Mouse (Mus musculus) adrenal gland, postnatal 36 days (tissue): ENCODE results near the gene Slc26a1. TPM values are rescaled to one million over a fixed set of nuclear protein-coding genes. Genes with fewer than 3 reads are reported as not detected.
"Not testable (repeated sequence)": the region's sequence is repeated elsewhere in the genome, so short reads cannot be mapped to it uniquely, and the experiment has no call there.

Experiments
- DNase-seq, 2 experiments: peaks; one replicate each; pipeline ENCODE4 v3.0.0; 2021; ENCODE audit warnings: mixed read lengths in 1 of 2
- total RNA-seq, 2 experiments: library from RNA; stranded (reverse); gene quantifications; 2 replicates each; pipeline ENCODE4 v1.2.3; 2021

The Slc26a1 gene
- total RNA-seq, 2 experiments from 2014 or later, result 0.30 TPM; not detected in 1

DNA sequence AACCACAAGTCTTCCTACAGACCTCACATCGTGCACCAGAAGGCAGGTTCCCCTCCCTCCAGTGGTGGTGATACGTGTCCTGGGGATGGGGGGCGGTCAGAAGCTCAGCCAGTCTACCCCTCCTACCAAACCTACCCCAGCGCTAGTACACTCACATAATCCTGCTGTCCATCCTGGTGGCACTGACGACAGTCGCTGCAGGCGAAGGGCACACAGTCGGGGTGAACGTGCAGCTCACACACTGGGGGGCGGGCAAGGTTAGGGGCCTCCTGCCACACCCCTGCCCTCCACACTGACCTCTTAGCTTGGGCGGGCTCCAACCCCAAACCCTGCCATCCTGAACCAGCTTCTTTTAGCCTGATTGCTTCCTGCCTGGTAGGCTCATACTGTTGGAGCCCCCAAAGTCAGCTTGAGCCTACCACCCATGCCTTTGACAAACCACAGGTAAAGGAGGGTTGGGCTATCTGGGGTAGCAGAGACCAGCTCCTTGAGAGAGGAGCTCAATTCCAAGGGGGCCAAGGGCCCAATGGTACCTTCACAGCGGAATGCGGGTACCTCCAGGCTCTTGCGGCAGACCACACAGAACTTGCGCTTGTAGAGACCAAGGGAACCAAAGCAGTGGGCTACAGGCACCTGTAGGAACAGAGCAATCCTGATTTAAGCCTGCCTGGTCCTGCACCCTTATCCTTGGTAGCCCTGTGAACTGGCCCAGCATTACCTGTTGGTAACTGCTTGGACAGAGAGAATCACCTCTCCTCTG, 19.3 kb downstream of the Slc26a1 start:
- no peak for DNase-seq

DNA sequence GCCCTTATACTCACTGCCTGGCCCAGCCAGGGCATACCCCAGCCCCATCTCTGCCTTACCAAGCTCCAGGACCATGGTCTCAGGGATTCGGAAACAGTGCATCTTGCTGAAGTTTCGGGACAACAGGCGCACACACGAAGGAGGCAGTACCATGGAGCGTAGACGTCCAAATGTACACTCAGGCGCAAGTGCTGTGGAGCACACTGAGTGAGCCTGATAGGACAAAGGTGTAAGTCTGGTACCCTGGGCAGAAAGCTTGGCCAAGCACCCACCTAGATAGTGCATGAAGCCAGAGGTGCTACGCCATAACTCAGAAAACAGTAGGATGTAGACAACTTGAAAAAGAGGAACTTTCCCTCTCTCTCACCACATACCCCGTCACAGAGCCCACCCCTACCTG, 20.0 kb downstream of the Slc26a1 start:
- no peak for DNase-seq

DNA sequence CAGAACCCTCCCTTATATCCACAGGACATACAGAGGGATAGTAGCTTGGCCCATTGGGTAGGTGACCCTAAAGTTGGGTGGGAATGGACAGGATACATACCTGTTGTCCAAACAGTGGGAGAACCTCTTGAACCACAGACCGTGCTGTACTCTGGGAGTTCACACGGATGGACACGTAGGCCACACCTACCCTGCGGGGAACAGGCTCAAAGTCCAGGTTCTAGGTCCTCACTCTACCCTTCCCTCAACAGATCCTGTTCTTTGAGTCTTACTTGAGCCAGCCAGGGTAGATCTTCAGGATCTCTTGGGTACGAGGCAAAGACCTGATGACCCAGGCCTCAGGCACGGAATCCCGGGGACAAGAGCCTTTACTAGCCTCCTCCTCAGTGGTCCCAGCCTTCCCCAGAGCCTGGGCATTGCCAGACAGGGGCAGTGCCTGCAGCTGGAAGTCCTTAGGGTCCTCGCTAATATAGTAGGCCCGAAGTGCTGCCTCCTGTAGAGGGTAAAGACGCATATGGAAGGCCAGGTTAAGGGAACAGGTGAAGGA, 20.9 kb downstream of the Slc26a1 start:
- no peak for DNase-seq

DNA sequence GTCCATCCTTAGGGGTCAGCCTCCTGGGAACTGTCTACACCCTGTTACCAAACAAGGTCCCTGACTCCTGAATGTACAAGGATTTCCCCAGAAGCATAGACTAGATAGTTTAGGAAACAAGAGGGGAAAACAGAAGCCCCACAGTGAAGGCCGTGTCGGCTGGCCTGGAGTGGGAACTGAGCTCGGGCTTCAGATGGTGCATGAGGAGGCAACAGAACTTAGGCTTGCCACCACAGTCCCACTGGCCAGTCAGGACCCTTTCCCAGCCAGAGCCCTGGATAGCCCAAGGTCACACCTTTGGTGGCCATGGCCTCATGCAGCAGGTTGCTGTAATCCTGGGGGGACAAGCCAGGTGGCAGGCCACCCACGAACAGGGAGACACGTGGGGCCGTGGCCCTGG, 22.0 kb downstream of the Slc26a1 start:
- no peak for DNase-seq

DNA sequence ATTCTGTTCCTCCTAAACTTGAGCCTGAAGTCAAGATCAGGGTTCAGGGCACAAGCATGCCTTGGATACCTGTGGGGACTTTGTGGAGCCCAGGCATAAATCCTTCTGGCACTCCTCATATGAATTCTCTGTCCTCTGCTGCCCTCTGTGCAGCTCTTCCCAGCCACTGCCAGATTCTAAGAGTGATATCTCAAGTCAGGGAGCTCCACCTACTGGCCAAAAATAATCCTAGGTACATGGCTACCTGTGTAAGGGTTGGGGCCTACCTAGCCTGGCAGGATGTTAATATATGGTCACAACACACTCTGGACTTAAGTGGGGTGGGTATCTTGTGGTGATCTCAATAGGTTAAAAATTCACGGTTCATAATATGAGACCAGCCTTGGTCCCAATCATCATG, 23.5 kb downstream of the Slc26a1 start:
- DNase-seq, result peak; percentile 29 to 73

DNA sequence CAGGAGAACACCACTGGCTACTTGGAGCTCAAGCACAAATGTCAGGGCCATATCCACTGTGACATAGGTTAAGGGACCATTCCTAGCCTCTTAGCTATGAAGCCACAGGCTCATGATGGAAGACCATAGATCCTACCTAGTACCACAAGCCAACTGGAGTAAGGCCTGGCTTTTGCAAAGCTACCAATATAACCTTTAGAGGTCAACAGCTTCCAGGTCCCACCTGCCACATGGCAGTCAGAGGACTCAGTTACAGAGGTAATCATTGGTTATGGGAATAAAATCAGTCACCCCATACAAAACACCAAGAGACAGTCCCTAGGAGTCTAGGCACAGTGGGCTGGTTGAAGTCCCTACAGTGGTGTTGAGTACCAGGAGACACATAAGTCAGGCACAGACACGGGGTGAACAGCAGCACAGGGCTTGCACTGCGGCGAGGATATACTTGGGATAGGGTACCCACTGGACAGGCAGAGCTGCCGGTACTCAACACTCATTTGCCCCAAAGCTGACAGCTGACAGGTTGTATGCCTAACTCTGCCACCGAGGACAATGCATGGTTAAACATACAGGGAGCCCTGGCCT, 24.1 kb downstream of the Slc26a1 start:
- no peak for DNase-seq

DNA sequence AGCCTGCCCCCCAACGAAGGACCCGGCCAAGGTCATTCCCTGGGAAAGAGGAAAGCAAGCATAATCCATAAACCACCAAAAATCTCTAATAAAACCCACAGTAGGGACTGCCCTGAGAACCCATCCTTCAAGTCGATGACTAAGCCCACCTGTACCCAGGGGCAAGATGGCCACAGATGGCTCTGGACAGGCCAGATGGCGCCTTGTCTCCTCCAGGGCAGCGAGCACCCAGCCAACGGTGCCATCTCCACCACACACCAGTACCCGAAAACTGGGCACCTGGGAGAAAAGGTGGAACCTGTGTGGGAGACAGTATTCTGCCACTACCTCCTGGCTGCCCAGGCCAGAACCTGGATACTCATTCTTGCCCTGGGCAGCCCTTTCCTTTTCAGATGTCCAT, 25.0 kb downstream of the Slc26a1 start:
- DNase-seq, result no peak

DNA sequence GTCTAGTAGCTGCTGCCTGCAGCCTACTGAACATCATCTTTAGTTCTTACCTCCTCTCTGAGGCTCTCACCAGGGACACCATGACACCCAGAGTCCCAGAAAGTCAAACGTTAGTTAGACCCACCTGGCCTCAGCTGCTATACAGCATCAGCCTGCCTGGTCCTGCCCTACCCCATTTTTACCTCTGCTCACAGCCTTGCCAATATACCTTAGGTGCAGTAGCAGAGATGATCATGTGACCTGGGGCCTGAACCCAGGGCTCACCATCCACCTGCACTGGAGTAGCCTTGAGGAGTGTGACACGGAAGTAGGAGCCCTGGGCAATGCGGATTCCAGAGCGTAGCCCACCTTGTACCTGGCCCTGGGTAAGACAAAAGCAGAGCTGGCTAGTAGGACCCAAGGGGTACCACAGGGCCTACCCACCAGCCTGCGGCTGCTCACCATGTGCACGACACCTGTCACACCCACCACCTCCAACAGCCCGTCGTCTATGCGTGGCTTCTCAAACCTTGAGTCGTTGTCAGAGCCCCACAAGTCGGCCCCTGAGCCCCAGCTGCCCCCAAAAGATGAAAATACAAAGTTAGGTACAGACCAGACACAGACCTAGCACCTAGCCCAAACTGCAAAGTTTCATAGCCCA, 26.3 kb downstream of the Slc26a1 start:
- DNase-seq, result no peak

DNA sequence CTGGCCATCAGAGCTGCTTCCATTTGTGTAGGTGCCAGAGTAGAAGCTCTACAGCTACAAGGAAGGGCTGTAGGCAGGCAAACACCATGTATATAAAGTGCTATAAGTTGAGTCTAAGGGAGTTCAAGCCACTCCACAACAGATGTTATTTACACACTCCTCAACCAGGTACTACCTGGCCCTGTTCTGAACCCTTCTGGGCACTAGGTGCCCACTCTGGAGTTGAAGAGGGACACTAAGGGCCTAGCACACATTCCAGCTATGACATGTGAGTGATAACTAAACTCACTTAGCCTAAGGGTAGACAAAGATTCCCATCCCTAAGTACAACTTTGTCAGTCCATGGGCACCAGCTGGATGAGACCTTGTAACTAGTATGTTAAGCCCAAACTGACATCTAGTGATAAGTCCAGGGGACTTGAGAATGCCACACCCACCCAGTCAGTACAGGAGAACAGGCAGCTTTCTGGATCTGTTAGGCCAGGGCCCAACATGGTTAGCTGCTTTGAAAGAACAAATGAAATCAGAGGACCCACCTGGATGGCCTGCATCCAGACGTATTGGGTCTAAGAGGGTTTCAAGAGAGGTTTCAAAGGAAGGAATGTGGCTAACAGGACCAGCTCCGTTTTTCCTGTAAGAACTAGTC, 27.4 kb downstream of the Slc26a1 start:
- DNase-seq, result no peak

DNA sequence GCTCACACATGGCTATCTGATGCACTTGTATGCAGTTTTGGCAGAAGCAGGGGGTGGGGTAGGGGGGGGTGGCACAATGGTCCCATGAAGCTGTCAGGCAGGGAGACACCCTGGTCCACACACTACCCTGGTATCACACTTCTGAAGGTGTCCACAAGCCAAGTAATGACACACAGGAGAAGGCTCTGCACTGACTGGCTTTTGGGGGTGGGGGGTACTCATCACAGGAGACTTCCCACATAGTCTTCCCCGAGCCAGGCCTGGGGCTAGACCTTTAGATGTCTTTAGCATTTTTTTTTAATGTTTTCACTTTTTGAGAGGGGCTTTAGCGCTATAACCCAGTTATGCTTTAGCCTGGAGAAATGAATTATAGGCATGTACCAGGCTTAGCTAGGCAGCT, 28.1 kb downstream of the Slc26a1 start:
- DNase-seq, result no peak

DNA sequence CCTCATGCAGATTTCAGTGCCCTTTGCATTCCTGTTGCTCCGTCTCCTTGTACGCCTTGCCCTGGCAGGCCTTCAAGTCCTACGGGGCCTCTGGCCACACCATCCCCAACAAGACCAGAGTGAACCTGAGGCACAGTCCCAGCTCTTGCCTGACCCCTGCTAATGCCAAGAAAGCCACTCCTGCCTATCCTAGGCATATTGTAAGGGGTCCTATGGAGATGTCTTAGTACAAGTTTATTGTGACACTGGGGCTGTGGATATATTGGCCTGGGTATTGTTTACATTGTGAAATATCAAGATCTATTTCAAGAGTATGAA, 29.1 kb downstream of the Slc26a1 start:
- no peak for DNase-seq

DNA sequence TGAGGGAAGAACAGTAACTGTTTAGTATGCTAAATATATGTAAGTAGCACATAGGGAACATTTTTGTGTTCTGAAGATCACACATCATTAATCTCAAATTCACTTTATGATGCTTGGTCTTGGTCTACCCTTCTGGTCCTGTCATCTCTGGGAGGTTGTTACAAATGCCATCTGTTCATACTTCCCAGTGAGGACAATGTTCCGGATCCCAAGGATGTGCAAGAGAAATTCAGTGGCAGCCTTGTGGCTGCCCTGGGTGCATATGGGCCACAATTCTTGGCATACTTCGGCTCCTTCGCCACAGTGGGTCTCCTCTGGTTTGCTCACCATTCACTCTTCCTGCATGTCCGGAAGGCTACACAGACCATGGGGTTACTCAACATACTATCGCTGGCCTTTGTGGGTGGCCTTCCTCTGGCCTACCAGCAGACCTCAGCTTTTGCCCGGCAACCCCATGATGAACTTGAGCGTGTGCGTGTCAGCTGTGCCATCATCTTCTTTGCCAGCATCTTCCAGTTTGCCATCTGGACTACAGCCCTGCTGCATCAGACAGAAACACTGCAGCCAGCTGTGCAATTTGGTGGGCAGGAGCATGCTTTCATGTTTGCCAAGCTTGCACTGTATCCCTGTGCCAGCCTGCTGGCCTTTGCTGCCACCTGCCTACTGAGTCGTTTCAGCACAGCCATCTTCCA, 29.6 kb downstream of the Slc26a1 start:
- DNase-seq, result no peak

DNA sequence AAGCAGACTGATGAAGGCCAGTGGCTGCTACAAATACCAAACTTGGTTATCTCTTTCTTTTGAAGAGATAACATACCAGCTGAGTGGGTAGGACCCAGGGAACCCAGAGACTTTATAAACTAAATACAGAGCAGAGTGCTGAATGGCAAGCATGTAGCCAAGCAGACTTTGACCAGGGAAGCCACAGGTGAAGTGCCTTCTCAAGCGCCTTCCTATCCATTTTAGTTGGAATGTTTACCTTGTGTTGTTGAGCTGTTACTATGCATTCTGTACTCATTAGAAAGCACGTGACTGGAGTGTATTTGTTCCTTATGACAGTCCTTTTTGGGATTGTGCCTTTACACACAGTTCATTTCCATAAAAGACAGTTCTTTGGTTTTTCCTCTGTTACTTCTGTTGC, 31.7 kb downstream of the Slc26a1 start:
- DNase-seq, result no peak

DNA sequence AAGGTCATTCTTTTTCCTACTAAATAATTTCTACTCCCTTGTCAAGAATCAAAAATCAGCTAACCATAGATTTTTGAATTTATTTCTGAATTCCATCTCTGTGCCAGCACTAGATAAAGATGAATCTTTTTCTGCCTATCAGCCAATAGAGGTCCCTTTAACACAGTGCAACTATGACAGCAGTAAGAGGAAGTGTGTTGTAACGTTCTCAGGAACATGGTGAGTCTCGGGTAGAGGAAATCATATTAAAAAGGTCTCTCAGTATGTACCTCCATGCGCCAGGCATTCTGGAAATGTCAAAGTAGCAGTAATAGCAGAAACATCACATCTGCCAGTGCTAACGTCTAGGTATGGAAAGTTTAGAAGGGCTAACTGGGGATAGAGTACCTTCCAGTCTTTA, 39.2 kb downstream of the Slc26a1 start:
- no peak for DNase-seq

DNA sequence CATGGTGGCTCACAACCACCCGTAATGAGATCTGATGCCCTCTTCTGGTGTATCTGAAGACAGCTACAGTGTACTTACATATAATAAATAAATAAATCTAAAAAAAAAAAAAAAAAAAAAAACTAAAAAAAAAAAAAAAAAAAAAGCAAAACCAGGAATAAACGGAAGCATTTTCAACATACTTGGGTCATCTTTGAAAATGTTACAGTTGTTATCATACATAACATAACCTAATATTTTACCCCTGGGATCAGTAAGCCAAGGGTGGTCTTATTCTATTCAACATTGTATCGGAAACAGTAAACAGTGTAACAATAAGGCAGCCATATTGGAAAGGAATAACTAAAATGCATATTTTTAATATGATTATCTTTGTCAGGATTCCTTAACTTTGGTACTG, 41.3 kb downstream of the Slc26a1 start:
- not testable (repeated sequence) for DNase-seq

DNA sequence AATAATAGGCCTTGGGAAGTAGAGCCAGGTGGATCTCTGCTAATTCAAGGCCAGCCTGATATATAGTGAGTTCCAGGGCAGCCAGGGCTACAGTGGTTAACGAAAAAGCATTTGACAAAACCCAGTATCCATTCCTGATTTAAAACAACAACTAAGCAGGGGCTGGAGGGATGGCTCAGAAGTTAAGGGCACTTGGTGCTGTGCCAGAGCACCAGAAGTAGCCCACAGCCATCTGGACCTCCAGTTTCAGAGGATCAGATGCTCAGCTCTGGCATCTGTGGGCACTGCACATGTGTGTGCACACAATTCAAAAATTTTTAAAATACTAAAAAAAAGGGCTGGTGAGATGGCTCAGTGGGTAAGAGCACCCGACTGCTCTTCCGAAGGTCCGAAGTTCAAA, 41.7 kb downstream of the Slc26a1 start:
- no peak for DNase-seq

DNA sequence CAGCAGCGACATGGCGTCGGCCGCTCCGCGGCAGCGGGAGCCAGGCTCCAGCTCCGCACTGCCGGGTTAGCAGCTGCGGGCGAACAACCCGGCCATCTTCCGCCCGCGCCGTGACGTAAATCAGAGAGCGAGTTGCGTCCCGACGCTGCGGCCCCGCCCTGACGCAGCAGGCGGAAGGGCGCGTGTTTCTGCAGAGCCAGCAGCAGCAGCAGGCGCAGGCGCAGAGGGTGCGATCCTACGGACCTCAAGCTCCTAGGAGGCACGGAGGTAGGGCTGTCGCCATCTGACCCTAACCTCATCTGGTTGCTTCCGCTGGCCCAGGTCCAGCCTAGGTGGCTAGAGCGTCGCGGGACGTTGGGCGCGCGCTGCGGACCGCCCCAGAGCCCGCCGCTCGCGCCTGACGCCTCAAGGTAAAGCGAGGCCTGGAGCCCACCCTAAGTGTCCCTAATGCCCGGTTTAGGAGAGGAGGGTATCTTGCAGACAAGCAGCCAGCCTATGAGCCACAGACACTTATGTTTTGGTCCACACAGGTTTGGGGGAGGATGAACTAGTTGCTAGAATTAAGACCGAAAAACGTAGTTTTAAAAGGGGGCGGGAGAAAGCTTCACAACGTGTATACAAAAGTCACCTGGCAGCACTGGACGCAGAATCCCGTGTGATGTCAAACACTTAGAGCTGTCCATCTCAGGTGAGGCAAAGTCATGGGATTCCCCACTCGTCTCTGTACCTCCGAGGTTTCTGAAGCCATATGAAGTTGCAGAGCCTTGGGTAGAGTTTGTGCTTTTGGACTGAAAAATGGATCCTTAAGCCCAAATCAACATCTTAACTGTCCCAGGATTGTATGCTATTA, 45.5 kb downstream of the Slc26a1 start, which contains the start of the genes Gak and Tmem175:
Gene Gak (minus strand): TSS at position 122 of the 850 bp plus-strand sequence.
Gene Tmem175 (plus strand): TSS at position 137 of the 850 bp plus-strand sequence.
- peak; percentile 95 to 96 for DNase-seq

DNA sequence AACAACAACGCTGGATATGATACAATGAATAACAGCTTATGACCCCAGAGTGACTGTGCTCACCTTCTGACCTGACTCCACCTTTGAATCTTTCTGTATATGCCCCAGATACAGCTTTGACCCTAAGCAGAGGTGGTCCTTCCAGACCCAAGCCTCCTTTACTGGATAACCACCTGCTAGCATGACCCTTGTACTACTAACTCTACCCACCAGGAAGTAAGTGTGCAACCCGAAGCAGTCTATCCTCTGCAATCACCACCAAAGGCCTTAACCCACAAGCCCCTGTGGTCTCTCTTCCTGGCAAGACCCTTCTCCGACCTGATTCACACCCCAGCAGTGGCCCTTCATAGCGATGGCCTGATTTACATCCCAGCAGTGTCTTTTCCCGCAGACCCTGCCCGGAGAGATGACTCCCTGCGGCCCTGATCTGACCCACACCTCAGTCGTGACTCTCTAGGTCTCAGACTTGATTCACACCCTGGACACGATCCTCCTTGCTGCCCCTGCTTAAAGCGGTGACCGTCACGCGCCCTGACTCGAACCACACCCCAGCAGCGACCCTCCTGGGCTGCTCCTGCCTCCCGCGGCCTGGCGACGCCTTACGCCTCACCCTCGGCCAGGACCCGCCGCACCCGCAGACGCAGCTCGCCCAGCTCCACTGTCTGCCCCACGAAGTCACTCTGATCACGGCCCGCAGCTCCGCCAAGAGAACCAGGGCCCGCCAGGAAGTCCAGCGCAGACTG, 46.3 kb downstream of the Slc26a1 start:
- DNase-seq, result no peak

DNA sequence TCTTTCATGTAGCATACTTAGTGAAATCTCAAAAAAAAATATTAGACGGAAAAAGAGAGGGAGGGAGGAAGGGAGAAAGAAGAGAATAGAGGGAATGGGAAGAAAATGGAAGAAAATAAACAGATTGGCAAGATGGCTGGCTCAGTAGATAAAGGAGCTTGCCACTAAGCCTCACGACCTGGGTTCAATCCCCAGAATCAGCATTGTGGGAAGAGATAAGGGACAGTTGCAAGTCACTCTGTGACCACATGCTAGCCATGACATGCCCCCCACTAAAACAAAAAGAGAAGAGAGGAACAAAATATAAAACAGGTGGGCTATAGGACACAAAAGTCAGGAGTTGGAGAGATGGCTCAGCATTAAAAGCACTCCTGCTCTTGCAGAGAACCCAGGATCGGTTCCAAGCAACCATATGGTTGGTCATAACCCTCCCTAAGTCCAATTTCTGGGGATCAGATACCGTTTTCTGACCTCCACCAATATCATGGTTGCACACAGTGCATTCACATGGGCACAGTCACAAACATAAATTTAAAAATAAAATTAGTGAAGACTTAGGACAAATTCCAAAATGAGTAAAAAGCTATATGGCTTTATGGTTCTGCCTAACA, 49.2 kb downstream of the Slc26a1 start:
- DNase-seq, result no peak

DNA sequence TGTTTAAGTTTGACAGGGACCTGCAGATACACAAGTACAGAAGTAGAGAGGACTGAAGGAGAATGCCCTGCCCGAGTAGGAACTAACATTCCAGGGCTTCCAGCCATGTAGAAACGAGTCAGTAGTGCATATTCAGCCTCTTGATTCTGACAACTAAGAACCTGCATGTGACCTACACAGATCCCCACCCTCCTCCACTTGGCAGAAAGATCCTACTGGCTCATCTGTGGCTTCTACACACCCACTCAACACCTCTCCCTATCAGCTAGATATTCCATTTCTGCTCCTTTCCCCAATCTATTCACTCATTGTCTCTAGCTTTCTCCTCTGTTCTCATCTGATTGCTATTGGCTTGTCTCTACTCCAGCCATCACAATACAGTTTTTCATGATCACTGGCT, 53.5 kb downstream of the Slc26a1 start:
- no peak for DNase-seq
